Mouse (Mus musculus): Measurements from ENCODE around the gene Zkscan3. TPM values are rescaled to one million over a fixed set of nuclear protein-coding genes. Genes with fewer than 3 reads are reported as not detected.

Zkscan3 gene
- 52.5 and 60.7 TPM in 2 replicates for polyA plus RNA-seq (2011; ENCODE audit: insufficient read length, low read depth, missing spikeins)

- no peak within 1 kb of the TSS for H3K27ac ChIP-seq (ENCODE audit: insufficient read depth, low read length)
- H3K4me1 ChIP-seq (ENCODE audit: control insufficient read depth, insufficient read depth, low read length) = no peaks in the 10 kb centered on the region
- TF ChIP-seq POLR2A (IDR thresholded peaks at IDR 0.05; ENCODE audit: low read depth, low read length) = peak; percentile 82
- TF ChIP-seq CTCF (IDR thresholded peaks at IDR 0.05; ENCODE audit: borderline replicate concordance, insufficient read depth, low read length) = no peak
- H3K4me3 ChIP-seq (ENCODE audit: insufficient read depth, low read length) = peak within 1 kb of the TSS; percentile 73
Measured at GRCm38 (mm10) chr13:21402287-21402846, at the start of gene Zkscan3. TSS of gene Zkscan3 (minus strand) at chr13:21402755.

- Histone ChIP-seq H3K4me1 (ENCODE audit: control insufficient read depth, insufficient read depth, low read length) (no peaks in the 10 kb centered on the region), H3K4me3 (ENCODE audit: insufficient read depth, low read length) (no peak overlapping the region), H3K27ac (ENCODE audit: insufficient read depth, low read length) (no peak overlapping the region)
- TF ChIP-seq CTCF (IDR thresholded peaks at IDR 0.05; ENCODE audit: borderline replicate concordance, insufficient read depth, low read length) = no peak
Measured at GRCm38 (mm10) chr13:21447856-21448614, 45.5 kb upstream of the Zkscan3 start.

GRCm38 (mm10) chr13:21446796-21447195 lies 44.2 kb upstream of the Zkscan3 start:
- no peak for TF ChIP-seq CTCF (IDR thresholded peaks at IDR 0.05; ENCODE audit: borderline replicate concordance, insufficient read depth, low read length)
- TF ChIP-seq POLR2A (IDR thresholded peaks at IDR 0.05; ENCODE audit: low read depth, low read length) = no peak
- H3K4me3 ChIP-seq (ENCODE audit: insufficient read depth, low read length) = no peak overlapping the region
- H3K27ac ChIP-seq (ENCODE audit: insufficient read depth, low read length) = no peak overlapping the region
- H3K4me1 ChIP-seq (ENCODE audit: control insufficient read depth, insufficient read depth, low read length) = no peaks in the 10 kb centered on the region

GRCm38 (mm10) chr13:21441207-21441572 lies 38.6 kb upstream of the Zkscan3 start:
- no peak for TF ChIP-seq CTCF (IDR thresholded peaks at IDR 0.05; ENCODE audit: borderline replicate concordance, insufficient read depth, low read length)
- TF ChIP-seq POLR2A (IDR thresholded peaks at IDR 0.05; ENCODE audit: low read depth, low read length) = no peak
- no peaks in the 10 kb centered on the region for H3K4me1 ChIP-seq (ENCODE audit: control insufficient read depth, insufficient read depth, low read length)
- no peak overlapping the region for H3K27ac ChIP-seq (ENCODE audit: insufficient read depth, low read length)
- H3K4me3 ChIP-seq (ENCODE audit: insufficient read depth, low read length) = peak overlapping the region; percentile 48

- peak; percentile 25; the same call in 1 of the 2 replicates for TF ChIP-seq CTCF (IDR thresholded peaks at IDR 0.05; ENCODE audit: borderline replicate concordance, insufficient read depth, low read length)
- TF ChIP-seq POLR2A (IDR thresholded peaks at IDR 0.05; ENCODE audit: low read depth, low read length) = peak; percentile 33; the same call in 1 of the 2 replicates
- H3K4me3 ChIP-seq (ENCODE audit: insufficient read depth, low read length) = peak within 1 kb of the TSS; percentile 48
- no peak within 1 kb of the TSS for H3K27ac ChIP-seq (ENCODE audit: insufficient read depth, low read length)
- H3K4me1 ChIP-seq (ENCODE audit: control insufficient read depth, insufficient read depth, low read length) = no peaks in the 10 kb centered on the region
Measured at GRCm38 (mm10) chr13:21440503-21441206, 38.1 kb upstream of the Zkscan3 start, which contains the start of gene Pgbd1. TSS of gene Pgbd1 (minus strand) at chr13:21441058.

GRCm38 (mm10) chr13:21435476-21435875 lies 32.9 kb upstream of the Zkscan3 start:
- Histone ChIP-seq H3K27ac (ENCODE audit: insufficient read depth, low read length) (no peak overlapping the region), H3K4me3 (ENCODE audit: insufficient read depth, low read length) (no peak overlapping the region)
- TF ChIP-seq POLR2A (IDR thresholded peaks at IDR 0.05; ENCODE audit: low read depth, low read length) (no peak), CTCF (IDR thresholded peaks at IDR 0.05; ENCODE audit: borderline replicate concordance, insufficient read depth, low read length) (no peak)

GRCm38 (mm10) chr13:21427631-21428030 lies 25.1 kb upstream of the Zkscan3 start:
- Histone ChIP-seq H3K4me3 (ENCODE audit: insufficient read depth, low read length) (no peak overlapping the region), H3K4me1 (ENCODE audit: control insufficient read depth, insufficient read depth, low read length) (no peaks in the 10 kb centered on the region), H3K27ac (ENCODE audit: insufficient read depth, low read length) (no peak overlapping the region)
- no peak for TF ChIP-seq POLR2A (IDR thresholded peaks at IDR 0.05; ENCODE audit: low read depth, low read length)
- no peak for TF ChIP-seq CTCF (IDR thresholded peaks at IDR 0.05; ENCODE audit: borderline replicate concordance, insufficient read depth, low read length)

More at GRCm38 (mm10) chr13:21435476-21435875, 32.9 kb upstream of the Zkscan3 start:
- H3K4me1 ChIP-seq (ENCODE audit: control insufficient read depth, insufficient read depth, low read length) = no peaks in the 10 kb centered on the region

GRCm38 (mm10) chr13:21423301-21423700 lies 20.7 kb upstream of the Zkscan3 start:
- Histone ChIP-seq H3K4me1 (ENCODE audit: control insufficient read depth, insufficient read depth, low read length) (no peaks in the 10 kb centered on the region), H3K27ac (ENCODE audit: insufficient read depth, low read length) (no peak overlapping the region), H3K4me3 (ENCODE audit: insufficient read depth, low read length) (no peak overlapping the region)
- TF ChIP-seq POLR2A (IDR thresholded peaks at IDR 0.05; ENCODE audit: low read depth, low read length) (no peak), CTCF (IDR thresholded peaks at IDR 0.05; ENCODE audit: borderline replicate concordance, insufficient read depth, low read length) (no peak)

GRCm38 (mm10) chr13:21418865-21419264 lies 16.3 kb upstream of the Zkscan3 start:
- Histone ChIP-seq H3K27ac (ENCODE audit: insufficient read depth, low read length) (no peak overlapping the region), H3K4me1 (ENCODE audit: control insufficient read depth, insufficient read depth, low read length) (peaks cover 5% of the 10 kb centered on the region), H3K4me3 (ENCODE audit: insufficient read depth, low read length) (no peak overlapping the region)
- TF ChIP-seq CTCF (IDR thresholded peaks at IDR 0.05; ENCODE audit: borderline replicate concordance, insufficient read depth, low read length) = no peak
- no peak for TF ChIP-seq POLR2A (IDR thresholded peaks at IDR 0.05; ENCODE audit: low read depth, low read length)

Data from embryonic fibroblast, embryonic 13.5 days (primary cell).